Mouse (Mus musculus) common myeloid progenitor, adult 5-6 weeks (primary cell): ENCODE results near the gene Iqsec3. TPM values are rescaled to one million over a fixed set of nuclear protein-coding genes. Genes with fewer than 3 reads are reported as not detected.
A peak's percentile ranks its signal among the peaks of the same experiment; 100 is the strongest.

Source experiments
- ATAC-seq: replicated peaks from 2 replicates; pipeline ENCODE4 v1.8.0; 2016; ENCODE audit warnings: low read depth, mild to moderate bottlenecking, moderate TSS enrichment, inconsistent platforms; ENCODE audit not compliant: poor library complexity, severe bottlenecking
- total RNA-seq: library from RNA; stranded (forward); fragments of 200-1000, 187-1606 nt; gene quantifications from 2 replicates; pipeline ENCODE4 v1.2.3, GENCODE M21; 2017

Iqsec3 gene
- not detected in 2 replicates for total RNA-seq

GRCm38 (mm10) chr6:121473093-121473821, at the start of gene Iqsec3:
Gene Iqsec3 (minus strand): TSS chr6:121473678.
- peak; percentile 99 for ATAC-seq

GRCm38 (mm10) chr6:121522106-121522705, 48.7 kb upstream of the Iqsec3 start:
- no peak for ATAC-seq

GRCm38 (mm10) chr6:121521030-121521429, 47.6 kb upstream of the Iqsec3 start:
- ATAC-seq = no peak

- ATAC-seq = no peak
Measured at GRCm38 (mm10) chr6:121519896-121520295, 46.4 kb upstream of the Iqsec3 start.

GRCm38 (mm10) chr6:121519266-121519810, 45.9 kb upstream of the Iqsec3 start:
- ATAC-seq = no peak

- ATAC-seq = no peak
Measured at GRCm38 (mm10) chr6:121517726-121518125, 44.2 kb upstream of the Iqsec3 start.

GRCm38 (mm10) chr6:121510381-121510780, 36.9 kb upstream of the Iqsec3 start:
- ATAC-seq = no peak

GRCm38 (mm10) chr6:121509871-121510270, 36.4 kb upstream of the Iqsec3 start:
- ATAC-seq = no peak

GRCm38 (mm10) chr6:121508266-121508665, 34.8 kb upstream of the Iqsec3 start:
- ATAC-seq = no peak

GRCm38 (mm10) chr6:121501044-121501638, 27.7 kb upstream of the Iqsec3 start:
- ATAC-seq = no peak

GRCm38 (mm10) chr6:121499856-121500255, 26.4 kb upstream of the Iqsec3 start:
- ATAC-seq = no peak

GRCm38 (mm10) chr6:121498819-121499535, 25.5 kb upstream of the Iqsec3 start:
- ATAC-seq = peak; percentile 50; the same call in 1 of the 2 replicates

- no peak for ATAC-seq
Measured at GRCm38 (mm10) chr6:121495606-121496005, 22.1 kb upstream of the Iqsec3 start.

GRCm38 (mm10) chr6:121495026-121495425, 21.5 kb upstream of the Iqsec3 start:
- no peak for ATAC-seq

- ATAC-seq = no peak
Measured at GRCm38 (mm10) chr6:121494319-121494718, 20.8 kb upstream of the Iqsec3 start.

- ATAC-seq = no peak
Measured at GRCm38 (mm10) chr6:121491339-121491738, 17.9 kb upstream of the Iqsec3 start.

- ATAC-seq = no peak
Measured at GRCm38 (mm10) chr6:121472273-121472672, 1.2 kb downstream of the Iqsec3 start.

- no peak for ATAC-seq
Measured at GRCm38 (mm10) chr6:121468235-121468634, 5.2 kb downstream of the Iqsec3 start.

- ATAC-seq = no peak
Measured at GRCm38 (mm10) chr6:121462628-121463340, 10.7 kb downstream of the Iqsec3 start.

- no peak for ATAC-seq
Measured at GRCm38 (mm10) chr6:121457381-121457780, 16.1 kb downstream of the Iqsec3 start.
